ENCODE assay signal across 8 mouse cellular contexts in genomic region chr5:125245534-125246151, GRCm38 (mm10).
DNase-seq lines count a peak whose midpoint lies in the region; ATAC-seq lines count a peak whose summit lies in the region.

No protein-coding gene starts in this region.

- H3K4me2 ChIP-seq in lung, embryonic 16.5 days (ENCODE audit: low read depth, low read length) = peak overlapping the region; percentile 52

- H3K27ac ChIP-seq in heart, embryonic 10.5 days = peak overlapping the region; percentile 81
- H3K27ac ChIP-seq in lung, embryonic 16.5 days (ENCODE audit: low read length) = no peak overlapping the region

- no peaks in the 10 kb centered on the region for H3K9me3 ChIP-seq in heart, embryonic 10.5 days
- H3K9me3 ChIP-seq in lung, embryonic 16.5 days (ENCODE audit: control insufficient read depth, low read length) = no peaks in the 10 kb centered on the region

- peak; percentile 29 for DNase-seq in thymus, postnatal 14 days
- no peak for DNase-seq in thymus, postnatal 25 days
- DNase-seq in embryo, embryonic 11.5 days (ENCODE audit: low read depth, low spot score) = peak; percentile 49
- DNase-seq in heart, embryonic 10.5 days (ENCODE audit: low spot score) = no peak
- DNase-seq in kidney, adult 9 months = peak; percentile 51
- DNase-seq in right cerebral cortex, adult 2 months (ENCODE audit: low spot score in 2 of 2) = peak; percentile 64 to 68
- DNase-seq in urinary bladder, postnatal 4 days (ENCODE audit: low spot score in 2 of 2) = no peak

- no peaks in the 10 kb centered on the region for H3K36me3 ChIP-seq in heart, embryonic 10.5 days
- H3K36me3 ChIP-seq in lung, embryonic 16.5 days (ENCODE audit: control insufficient read depth, insufficient read depth, low read length) = no peaks in the 10 kb centered on the region

- H3K4me1 ChIP-seq in heart, embryonic 10.5 days = peaks cover 44% of the 10 kb centered on the region
- peaks cover 11% of the 10 kb centered on the region; the same call in 1 of the 2 replicates for H3K4me1 ChIP-seq in lung, embryonic 16.5 days (replicated peaks; ENCODE audit: control insufficient read depth, insufficient read depth, low read length)

- 4% methylated on average over 27 of the region's 27 CpGs for WGBS in heart, embryonic 10.5 days
- 8% methylated on average over 27 of the region's 27 CpGs for WGBS in lung, embryonic 16.5 days

- peak overlapping the region; percentile 24 for H3K9ac ChIP-seq in lung, embryonic 16.5 days (ENCODE audit: low read length)

- no peaks in the 10 kb centered on the region for H3K27me3 ChIP-seq in heart, embryonic 10.5 days (ENCODE audit: insufficient read depth, poor library complexity, severe bottlenecking)
- H3K27me3 ChIP-seq in lung, embryonic 16.5 days (ENCODE audit: control insufficient read depth, insufficient read depth, low read depth, low read length) = no peaks in the 10 kb centered on the region

- peak overlapping the region; percentile 48 for H3K4me3 ChIP-seq in heart, embryonic 10.5 days
- peak overlapping the region; percentile 26 for H3K4me3 ChIP-seq in lung, embryonic 16.5 days (ENCODE audit: low read length)

- peak; percentile 53 for ATAC-seq in lung, embryonic 16.5 days (ENCODE audit: low read depth)

Comparison
In these comparisons a context has a peak if more than half of its experiments do, and no peak if none do; other contexts are left out.
1. DNase-seq: peak in thymus, postnatal 14 days (single experiment), embryo, embryonic 11.5 days (single experiment), kidney, adult 9 months (single experiment) and right cerebral cortex, adult 2 months (2 of 2); none in thymus, postnatal 25 days (single experiment), heart, embryonic 10.5 days (single experiment) and urinary bladder, postnatal 4 days (0 of 2).